Mouse (Mus musculus) neural tube, embryonic 14.5 days (tissue): ENCODE data around the gene Timm29. TPM values are rescaled to one million over a fixed set of nuclear protein-coding genes. Genes with fewer than 3 reads are reported as not detected.

ENCODE experiments used
- ATAC-seq: fragments of 200-750 bp; cut with Nextera tagmentation; 2 replicates; pipeline ENCODE4 v1.8.0; 2017; ENCODE audit warnings: low read depth, mild to moderate bottlenecking, moderate TSS enrichment, moderate library complexity
- H3K27ac ChIP-seq: fragments of 300-500 bp; sonication (generic); 2 replicates; pipeline ENCODE4 v1.5.1; 2014; ENCODE audit warnings: low read depth, mild to moderate bottlenecking, control low read depth, low read length, moderate library complexity, mixed read lengths
- H3K27me3 ChIP-seq: fragments of 300-500 bp; sonication (generic); 2 replicates; pipeline ENCODE4 v1.6.1; 2014; ENCODE audit warnings: low read length; ENCODE audit not compliant: control insufficient read depth, insufficient read depth
- H3K36me3 ChIP-seq: fragments of 300-500 bp; sonication (generic); 2 replicates; pipeline ENCODE4 v1.6.1; 2014; ENCODE audit warnings: low read length, mixed read lengths; ENCODE audit not compliant: control insufficient read depth, insufficient read depth
- H3K4me1 ChIP-seq: fragments of 300-500 bp; sonication (generic); 2 replicates; pipeline ENCODE4 v1.6.1; 2014; ENCODE audit warnings: low read length; ENCODE audit not compliant: control insufficient read depth, insufficient read depth
- H3K4me2 ChIP-seq: fragments of 300-500 bp; sonication (generic); 2 replicates; pipeline ENCODE4 v1.6.1; 2014; ENCODE audit warnings: mild to moderate bottlenecking, low read depth, low read length, control low read depth
- H3K4me3 ChIP-seq: fragments of 300-500 bp; sonication (generic); 2 replicates; pipeline ENCODE4 v1.5.1; 2014; ENCODE audit warnings: low read depth, low read length, control low read depth, mixed read lengths
- H3K9ac ChIP-seq: fragments of 300-500 bp; sonication (generic); replicated peaks from 2 replicates; pipeline ENCODE4 v1.6.1; 2014; ENCODE audit warnings: low read depth, mild to moderate bottlenecking, control low read depth, low read length, mixed read lengths
- H3K9me3 ChIP-seq: fragments of 300-500 bp; sonication (generic); 2 replicates; pipeline ENCODE4 v1.6.1; 2016; ENCODE audit warnings: low read length; ENCODE audit not compliant: control insufficient read depth
- WGBS: fragments of 180-500 bp; shearing (Covaris S2); extraction: QIAGEN DNeasy Blood & Tissue Kit; methylation state at CpG from one replicate; pipeline ENCODE4 v1.1.7; 2014; 5-methylcytosine and 5-hydroxymethylcytosine counted together
- polyA plus RNA-seq: library from polyadenylated mRNA; unstranded; fragments of >200 nt; fragmentation: Nextera tagmentation; extraction: Ambion mirVana; gene quantifications from 2 replicates; pipeline ENCODE4 v1.2.1, GENCODE M21; 2014

Timm29 gene
- polyA plus RNA-seq, 1 experiment from 2014 or later: 73.0 TPM

GRCm38 (mm10) chr9:21604119-21604518, 11.6 kb downstream of the Timm29 start:
- H3K9ac ChIP-seq: no peak overlapping the region
- no peaks in the 10 kb centered on the region for H3K27me3 ChIP-seq
- no peak overlapping the region for H3K4me2 ChIP-seq
- H3K4me1 ChIP-seq: no peaks in the 10 kb centered on the region
- 73% methylated on average over 5 of the region's 5 CpGs for WGBS
- H3K36me3 ChIP-seq: no peaks in the 10 kb centered on the region; the same call in 1 of the 2 replicates
- no peak for ATAC-seq
- H3K4me3 ChIP-seq: no peak overlapping the region
- H3K27ac ChIP-seq: no peak overlapping the region
- H3K9me3 ChIP-seq: no peaks in the 10 kb centered on the region

- WGBS: 73% methylated on average over 5 of the region's 5 CpGs
- no peak for ATAC-seq
Measured at GRCm38 (mm10) chr9:21605865-21606264, 13.3 kb downstream of the Timm29 start.

GRCm38 (mm10) chr9:21606648-21607047, 14.1 kb downstream of the Timm29 start:
- WGBS: 81% methylated on average over 1 of the region's 1 CpGs
- Histone ChIP-seq H3K27ac (no peak overlapping the region), H3K9ac (no peak overlapping the region), H3K27me3 (no peaks in the 10 kb centered on the region), H3K36me3 (no peaks in the 10 kb centered on the region), H3K9me3 (no peaks in the 10 kb centered on the region), H3K4me3 (no peak overlapping the region), H3K4me2 (no peak overlapping the region), H3K4me1 (no peaks in the 10 kb centered on the region)
- ATAC-seq: no peak

More at GRCm38 (mm10) chr9:21605865-21606264, 13.3 kb downstream of the Timm29 start:
- H3K9me3 ChIP-seq: no peaks in the 10 kb centered on the region
- H3K4me2 ChIP-seq: no peak overlapping the region
- H3K4me1 ChIP-seq: no peaks in the 10 kb centered on the region
- H3K9ac ChIP-seq: no peak overlapping the region
- no peak overlapping the region for H3K4me3 ChIP-seq
- no peaks in the 10 kb centered on the region for H3K36me3 ChIP-seq
- H3K27me3 ChIP-seq: no peaks in the 10 kb centered on the region
- no peak overlapping the region for H3K27ac ChIP-seq

- Histone ChIP-seq H3K36me3 (no peaks in the 10 kb centered on the region), H3K4me2 (no peak overlapping the region), H3K4me1 (peaks cover under 1% of the 10 kb centered on the region; the same call in 1 of the 2 replicates), H3K4me3 (no peak overlapping the region), H3K27me3 (no peaks in the 10 kb centered on the region), H3K9ac (no peak overlapping the region), H3K27ac (no peak overlapping the region), H3K9me3 (no peaks in the 10 kb centered on the region)
- WGBS: 89% methylated on average over 1 of the region's 1 CpGs
- no peak for ATAC-seq
Measured at GRCm38 (mm10) chr9:21609861-21610260, 17.3 kb downstream of the Timm29 start.

- H3K36me3 ChIP-seq: no peaks in the 10 kb centered on the region
- 75% methylated on average over 15 of the region's 15 CpGs for WGBS
- ATAC-seq: no peak
- H3K9ac ChIP-seq: peak overlapping the region; percentile 57
- no peaks in the 10 kb centered on the region for H3K9me3 ChIP-seq
- H3K27ac ChIP-seq: peak overlapping the region; percentile 99
- peak overlapping the region; percentile 81 for H3K4me3 ChIP-seq
- H3K27me3 ChIP-seq: no peaks in the 10 kb centered on the region
- peak overlapping the region; percentile 75 for H3K4me2 ChIP-seq
- H3K4me1 ChIP-seq: peaks cover 16% of the 10 kb centered on the region
Measured at GRCm38 (mm10) chr9:21614864-21615616, 22.5 kb downstream of the Timm29 start.

GRCm38 (mm10) chr9:21615617-21616231, 23.2 kb downstream of the Timm29 start, which contains the start of gene Smarca4:
TSS of gene Smarca4 (plus strand) at chr9:21616169.
- H3K36me3 ChIP-seq: no peaks in the 10 kb centered on the region
- H3K4me3 ChIP-seq: peak within 1 kb of the TSS; percentile 81
- no peaks in the 10 kb centered on the region for H3K27me3 ChIP-seq
- peak within 1 kb of the TSS; percentile 99 for H3K27ac ChIP-seq
- peak within 1 kb of the TSS; percentile 96 for H3K9ac ChIP-seq
- peak; percentile 94 for ATAC-seq
- no peaks in the 10 kb centered on the region for H3K9me3 ChIP-seq
- WGBS: under 1% methylated on average over 43 of the region's 45 CpGs
- peaks cover 16% of the 10 kb centered on the region for H3K4me1 ChIP-seq
- peak within 1 kb of the TSS; percentile 75 for H3K4me2 ChIP-seq

GRCm38 (mm10) chr9:21616232-21616781, 23.8 kb downstream of the Timm29 start:
- H3K4me2 ChIP-seq: peak overlapping the region; percentile 56
- under 1% methylated on average over 50 of the region's 57 CpGs for WGBS
- ATAC-seq: peak; percentile 84

GRCm38 (mm10) chr9:21617066-21617465, 24.5 kb downstream of the Timm29 start:
- H3K4me3 ChIP-seq: peak overlapping the region; percentile 81
- no peaks in the 10 kb centered on the region for H3K36me3 ChIP-seq
- ATAC-seq: no peak
- peak overlapping the region; percentile 56 for H3K4me2 ChIP-seq
- H3K9ac ChIP-seq: peak overlapping the region; percentile 96
- no peaks in the 10 kb centered on the region for H3K9me3 ChIP-seq
- peak overlapping the region; percentile 99 for H3K27ac ChIP-seq
- H3K4me1 ChIP-seq: peaks cover 16% of the 10 kb centered on the region
- WGBS: 14% methylated on average over 10 of the region's 10 CpGs
- H3K27me3 ChIP-seq: no peaks in the 10 kb centered on the region

More at GRCm38 (mm10) chr9:21616232-21616781, 23.8 kb downstream of the Timm29 start:
- H3K27me3 ChIP-seq: no peaks in the 10 kb centered on the region
- H3K4me3 ChIP-seq: peak overlapping the region; percentile 81
- H3K9me3 ChIP-seq: no peaks in the 10 kb centered on the region
- peak overlapping the region; percentile 96 for H3K9ac ChIP-seq
- peak overlapping the region; percentile 99 for H3K27ac ChIP-seq
- H3K36me3 ChIP-seq: no peaks in the 10 kb centered on the region
- H3K4me1 ChIP-seq: peaks cover 16% of the 10 kb centered on the region

GRCm38 (mm10) chr9:21620229-21620628, 27.7 kb downstream of the Timm29 start:
- H3K4me1 ChIP-seq: peaks cover 12% of the 10 kb centered on the region
- 84% methylated on average over 4 of the region's 4 CpGs for WGBS
- H3K27me3 ChIP-seq: no peaks in the 10 kb centered on the region
- no peaks in the 10 kb centered on the region for H3K36me3 ChIP-seq
- no peak overlapping the region for H3K27ac ChIP-seq
- no peak overlapping the region for H3K4me2 ChIP-seq
- no peak overlapping the region for H3K4me3 ChIP-seq
- no peak overlapping the region for H3K9ac ChIP-seq
- no peaks in the 10 kb centered on the region for H3K9me3 ChIP-seq
- ATAC-seq: no peak
